ENCODE assay signal across 1 mouse cellular context in the genomic region with DNA sequence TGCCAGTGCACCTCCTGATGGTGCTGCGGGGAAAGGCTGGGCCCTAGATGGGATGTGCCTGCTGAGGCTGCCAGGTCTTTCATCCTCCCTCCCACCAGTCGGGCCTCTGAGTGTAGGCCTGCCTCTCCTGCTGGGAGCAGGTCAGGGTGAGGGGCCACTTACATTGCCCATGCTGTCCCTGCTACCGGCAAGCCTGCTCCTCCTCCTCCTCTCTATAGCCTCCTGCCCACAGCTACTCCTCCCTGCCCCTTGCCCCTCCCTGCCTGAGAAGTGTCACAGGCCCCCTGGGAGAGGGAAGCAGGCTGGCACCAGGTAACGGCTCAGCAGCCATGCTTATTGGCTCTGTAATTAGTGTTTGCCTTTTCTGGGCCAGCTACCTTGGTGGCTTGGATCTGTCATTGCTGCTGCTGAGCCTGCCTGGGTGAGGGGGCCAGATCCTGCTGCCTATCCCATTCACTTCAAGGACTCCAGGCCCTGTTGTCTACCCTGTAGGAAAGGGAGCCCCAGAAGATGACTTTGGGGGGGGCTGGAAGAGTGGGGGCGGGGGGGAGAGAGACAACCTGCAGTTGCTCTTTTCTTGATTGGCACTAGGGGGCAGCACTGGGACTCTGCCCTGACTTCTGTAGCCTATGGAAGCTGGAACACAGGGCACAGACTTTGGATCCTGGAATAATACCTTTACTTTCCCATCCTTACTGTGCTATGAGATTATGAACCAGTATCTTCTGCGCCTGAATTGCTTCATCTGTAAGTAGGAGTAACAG.
TF ChIP-seq lines count a peak whose summit lies in the region.

No protein-coding gene starts in this region.

TF ChIP-seq in CH12.LX, 34 proteins besides CTCF, POLR2A, EP300 and RAD21:
- TF ChIP-seq POLR2AphosphoS2 (IDR thresholded peaks at IDR 0.05; ENCODE audit: low read depth, low read length) (no peak), KAT2A (IDR thresholded peaks at IDR 0.05; ENCODE audit: insufficient replicate concordance, low read length) (no peak), NRF1 (IDR thresholded peaks at IDR 0.05; ENCODE audit: low read depth, low read length) (no peak), MAFK (IDR thresholded peaks at IDR 0.05; ENCODE audit: insufficient replicate concordance, low read length) (no peak), TCF12 (IDR thresholded peaks at IDR 0.05; ENCODE audit: low read depth, low read length) (no peak), GABPA (IDR thresholded peaks at IDR 0.05; ENCODE audit: insufficient replicate concordance, low read depth, low read length) (no peak), USF2 (conservative IDR thresholded peaks at IDR 0.05; ENCODE audit: low read depth, low read length) (no peak), ZNF384 (IDR thresholded peaks at IDR 0.05; ENCODE audit: low read depth, low read length) (no peak), SMC3 (IDR thresholded peaks at IDR 0.05; ENCODE audit: low read depth, low read length) (no peak), BHLHE40 (IDR thresholded peaks at IDR 0.05; ENCODE audit: low read depth, low read length) (no peak), CHD2 (IDR thresholded peaks at IDR 0.05; ENCODE audit: low read length) (no peak), ETS1 (conservative IDR thresholded peaks at IDR 0.05; ENCODE audit: low read depth, low read length) (no peak), JUN (IDR thresholded peaks at IDR 0.05; ENCODE audit: insufficient read depth, low read depth, low read length) (no peak), E2F4 (IDR thresholded peaks at IDR 0.05; ENCODE audit: insufficient replicate concordance, low read depth, low read length) (no peak), ZKSCAN1 (IDR thresholded peaks at IDR 0.05; ENCODE audit: borderline replicate concordance, low read depth, low read length) (no peak)
